Mouse (Mus musculus) MEL (cell line): Measurements from ENCODE around the gene Ezh1. TPM values are rescaled to one million over a fixed set of nuclear protein-coding genes. Genes with fewer than 3 reads are reported as not detected.

Source experiments
- DNase-seq: peaks from one replicate; pipeline ENCODE4 v3.0.0; 2011; ENCODE audit warnings: low read depth, low spot score
- H3K27ac ChIP-seq: 2 replicates; pipeline ENCODE4 v1.5.1; 2012; ENCODE audit warnings: low read depth, mild to moderate bottlenecking, control low read depth, low read length, moderate library complexity; ENCODE audit not compliant: control insufficient read depth
- H3K27me3 ChIP-seq, 2 experiments: fragments of 150-350 bp in 1 of 2; sonication (generic) in 1 of 2; 2 replicates each; pipeline ENCODE4 v1.6.1; 2012; ENCODE audit warnings: low read length in 2 of 2, mild to moderate bottlenecking in 2 of 2, improper control_type of control experiment in 1 of 2, moderate library complexity in 1 of 2; ENCODE audit not compliant: insufficient read depth in 2 of 2, control insufficient read depth in 1 of 2
- H3K36me3 ChIP-seq, 2 experiments: 2 replicates each; pipeline ENCODE4 v1.6.1; 2012 to 2014; ENCODE audit warnings: low read length in 2 of 2, improper control_type of control experiment in 1 of 2, inconsistent platforms in 1 of 2, mild to moderate bottlenecking in 1 of 2; ENCODE audit not compliant: insufficient read depth in 2 of 2, control insufficient read depth in 1 of 2
- H3K4me1 ChIP-seq, 2 experiments: fragments of 150-350 bp in 1 of 2; sonication (generic) in 1 of 2; 2 replicates each; pipeline ENCODE4 v1.6.1; 2012; ENCODE audit warnings: low read length in 2 of 2, improper control_type of control experiment in 1 of 2, mild to moderate bottlenecking in 1 of 2; ENCODE audit not compliant: insufficient read depth in 2 of 2, control insufficient read depth in 1 of 2
- H3K4me3 ChIP-seq, 2 experiments: fragments of 150-350 bp in 1 of 2; sonication (generic) in 1 of 2; 2 replicates each; pipeline ENCODE4 v1.5.1; 2012; ENCODE audit warnings: low read depth in 2 of 2, low read length in 2 of 2, mild to moderate bottlenecking in 2 of 2, moderate library complexity in 2 of 2, control low read depth in 1 of 2, improper control_type of control experiment in 1 of 2; ENCODE audit not compliant: control insufficient read depth in 1 of 2, insufficient read depth in 1 of 2
- H3K79me2 ChIP-seq: 2 replicates; pipeline ENCODE4 v1.6.1; 2012; ENCODE audit warnings: mild to moderate bottlenecking, low read length, moderate library complexity; ENCODE audit not compliant: control insufficient read depth, poor library complexity, insufficient read depth
- H3K9ac ChIP-seq: 2 replicates; pipeline ENCODE4 v1.6.1; 2012; ENCODE audit warnings: low read depth, mild to moderate bottlenecking, control low read depth, low read length, moderate library complexity; ENCODE audit not compliant: control insufficient read depth, poor library complexity, severe bottlenecking
- H3K9me3 ChIP-seq: fragments of 150-350 bp; sonication (generic); replicated peaks from 2 replicates; pipeline ENCODE4 v1.6.1; 2012; ENCODE audit warnings: mild to moderate bottlenecking, low read length, improper control_type of control experiment, moderate library complexity; ENCODE audit not compliant: insufficient read depth
- BHLHE40 ChIP-seq: IDR thresholded peaks from 2 replicates; pipeline ENCODE4 v1.6.1; 2012; ENCODE audit warnings: low read depth, mild to moderate bottlenecking, inconsistent platforms, low read length, improper control_type of control experiment, borderline replicate concordance
- CHD1 ChIP-seq: IDR thresholded peaks from 2 replicates; pipeline ENCODE4 v1.6.1; 2012; ENCODE audit warnings: low read depth, mild to moderate bottlenecking, inconsistent platforms, low read length, improper control_type of control experiment
- CTCF ChIP-seq, 3 experiments: IDR thresholded peaks in 2 of 3; conservative IDR thresholded peaks in 1 of 3; 2 replicates each; pipeline ENCODE4 v1.5.1; 2011 to 2012; ENCODE audit warnings: low read length in 3 of 3, low read depth in 2 of 3, mild to moderate bottlenecking in 2 of 3, improper control_type of control experiment in 1 of 3, inconsistent platforms in 1 of 3, mixed read lengths in 1 of 3, moderate library complexity in 1 of 3; ENCODE audit not compliant: control insufficient read depth in 1 of 3, insufficient read depth in 1 of 3, poor library complexity in 1 of 3, severe bottlenecking in 1 of 3
- E2F4 ChIP-seq: IDR thresholded peaks from 2 replicates; pipeline ENCODE4 v1.6.1; 2011; ENCODE audit warnings: low read depth, low read length, improper control_type of control experiment, borderline replicate concordance
- ELF1 ChIP-seq: IDR thresholded peaks from 2 replicates; pipeline ENCODE4 v1.6.1; 2014; ENCODE audit warnings: low read depth, mild to moderate bottlenecking, inconsistent platforms, low read length, improper control_type of control experiment, moderate library complexity
- EP300 ChIP-seq, 2 experiments: IDR thresholded peaks; 2 replicates each; pipeline ENCODE4 v1.6.1; 2011; ENCODE audit warnings: improper control_type of control experiment in 2 of 2, low read length in 2 of 2, low read depth in 1 of 2, mild to moderate bottlenecking in 1 of 2
- ETS1 ChIP-seq: IDR thresholded peaks from 2 replicates; pipeline ENCODE4 v1.6.1; 2012; ENCODE audit warnings: low read depth, mild to moderate bottlenecking, inconsistent platforms, low read length, improper control_type of control experiment, moderate library complexity
- GABPA ChIP-seq: IDR thresholded peaks from 2 replicates; pipeline ENCODE4 v1.6.1; 2012; ENCODE audit warnings: low read depth, mild to moderate bottlenecking, inconsistent platforms, low read length, improper control_type of control experiment, moderate library complexity
- GATA1 ChIP-seq: IDR thresholded peaks from 2 replicates; pipeline ENCODE4 v1.6.1; 2011; ENCODE audit warnings: low read depth, low read length, improper control_type of control experiment
- JUND ChIP-seq: IDR thresholded peaks from 2 replicates; pipeline ENCODE4 v1.6.1; 2011; ENCODE audit warnings: low read depth, mild to moderate bottlenecking, improper control_type of control experiment, low read length
- KAT2A ChIP-seq: conservative IDR thresholded peaks from 2 replicates; pipeline ENCODE4 v1.6.1; 2012; ENCODE audit warnings: low read depth, low read length, improper control_type of control experiment, inconsistent platforms
- MAFK ChIP-seq: IDR thresholded peaks from 2 replicates; pipeline ENCODE4 v1.6.1; 2011; ENCODE audit warnings: low read depth, mild to moderate bottlenecking, low read length, improper control_type of control experiment, borderline replicate concordance
- MAX ChIP-seq: IDR thresholded peaks from 2 replicates; pipeline ENCODE4 v1.6.1; 2011; ENCODE audit warnings: low read length, improper control_type of control experiment
- MAZ ChIP-seq: IDR thresholded peaks from 2 replicates; pipeline ENCODE4 v1.6.1; 2012; ENCODE audit warnings: low read depth, mild to moderate bottlenecking, inconsistent platforms, low read length, improper control_type of control experiment
- MEF2A ChIP-seq: IDR thresholded peaks from 2 replicates; pipeline ENCODE4 v1.6.1; 2014; ENCODE audit warnings: low read depth, mild to moderate bottlenecking, inconsistent platforms, low read length, improper control_type of control experiment; ENCODE audit not compliant: poor library complexity, insufficient replicate concordance, severe bottlenecking; ENCODE audit errors: extremely low read depth
- MXI1 ChIP-seq: IDR thresholded peaks from 2 replicates; pipeline ENCODE4 v1.6.1; 2011; ENCODE audit warnings: mild to moderate bottlenecking, low read depth, low read length, improper control_type of control experiment
- MYB ChIP-seq: IDR thresholded peaks from 2 replicates; pipeline ENCODE4 v1.6.1; 2011; ENCODE audit warnings: mild to moderate bottlenecking, low read depth, low read length, improper control_type of control experiment
- NELFE ChIP-seq: IDR thresholded peaks from 2 replicates; pipeline ENCODE4 v1.6.1; 2011; ENCODE audit warnings: low read depth, low read length, improper control_type of control experiment
- NRF1 ChIP-seq: IDR thresholded peaks from 2 replicates; pipeline ENCODE4 v1.6.1; 2014; ENCODE audit warnings: low read depth, mild to moderate bottlenecking, inconsistent platforms, low read length, improper control_type of control experiment, moderate library complexity; ENCODE audit not compliant: poor library complexity, insufficient read depth, severe bottlenecking
- POLR2A ChIP-seq, 2 experiments: IDR thresholded peaks; 2 replicates each; pipeline ENCODE4 v1.6.1; 2011 to 2012; ENCODE audit warnings: low read length in 2 of 2, mild to moderate bottlenecking in 2 of 2, control low read depth in 1 of 2, improper control_type of control experiment in 1 of 2, low read depth in 1 of 2, moderate library complexity in 1 of 2; ENCODE audit not compliant: control insufficient read depth in 1 of 2, insufficient read depth in 1 of 2, poor library complexity in 1 of 2
- POLR2AphosphoS2 ChIP-seq: IDR thresholded peaks from 2 replicates; pipeline ENCODE4 v1.6.1; 2011; ENCODE audit warnings: low read length, improper control_type of control experiment
- POLR2AphosphoS5 ChIP-seq: IDR thresholded peaks from 2 replicates; pipeline ENCODE4 v1.6.1; 2012; ENCODE audit warnings: low read depth, borderline replicate concordance, mild to moderate bottlenecking, inconsistent platforms, low read length, moderate library complexity, mixed read lengths
- RAD21 ChIP-seq: IDR thresholded peaks from 2 replicates; pipeline ENCODE4 v1.6.1; 2011; ENCODE audit warnings: mild to moderate bottlenecking, low read depth, low read length, improper control_type of control experiment
- RCOR1 ChIP-seq: IDR thresholded peaks from 2 replicates; pipeline ENCODE4 v1.6.1; 2012; ENCODE audit warnings: low read depth, mild to moderate bottlenecking, inconsistent platforms, low read length, improper control_type of control experiment
- SIN3A ChIP-seq: IDR thresholded peaks from 2 replicates; pipeline ENCODE4 v1.6.1; 2012; ENCODE audit warnings: low read length, improper control_type of control experiment, inconsistent platforms
- SMC3 ChIP-seq: IDR thresholded peaks from 2 replicates; pipeline ENCODE4 v1.6.1; 2011; ENCODE audit warnings: low read depth, low read length, improper control_type of control experiment
- TBP ChIP-seq: IDR thresholded peaks from 2 replicates; pipeline ENCODE4 v1.8.0; 2011; ENCODE audit warnings: low read depth, low read length, improper control_type of control experiment
- TCF12 ChIP-seq: IDR thresholded peaks from 2 replicates; pipeline ENCODE4 v1.6.1; 2014; ENCODE audit warnings: low read depth, mild to moderate bottlenecking, inconsistent platforms, low read length, improper control_type of control experiment, moderate library complexity
- UBTF ChIP-seq: IDR thresholded peaks from 2 replicates; pipeline ENCODE4 v1.6.1; 2012; ENCODE audit warnings: low read depth, mild to moderate bottlenecking, inconsistent platforms, low read length, improper control_type of control experiment, moderate library complexity, borderline replicate concordance; ENCODE audit not compliant: insufficient read depth
- USF1 ChIP-seq: IDR thresholded peaks from 2 replicates; pipeline ENCODE4 v1.6.1; 2014; ENCODE audit warnings: low read depth, mild to moderate bottlenecking, inconsistent platforms, low read length, improper control_type of control experiment, moderate library complexity
- USF2 ChIP-seq, 2 experiments: IDR thresholded peaks; 2 replicates each; pipeline ENCODE4 v1.6.1; 2011 to 2012; ENCODE audit warnings: improper control_type of control experiment in 2 of 2, low read length in 2 of 2, borderline replicate concordance in 1 of 2, inconsistent platforms in 1 of 2, low read depth in 1 of 2, mild to moderate bottlenecking in 1 of 2; ENCODE audit not compliant: insufficient read depth in 1 of 2
- ZC3H11A ChIP-seq: IDR thresholded peaks from 2 replicates; pipeline ENCODE4 v1.6.1; 2012; ENCODE audit warnings: low read depth, mild to moderate bottlenecking, inconsistent platforms, low read length, improper control_type of control experiment
- ZMIZ1 ChIP-seq: IDR thresholded peaks from 2 replicates; pipeline ENCODE4 v1.6.1; 2012; ENCODE audit warnings: low read depth, mild to moderate bottlenecking, inconsistent platforms, low read length, improper control_type of control experiment, moderate library complexity
- ZNF384 ChIP-seq: IDR thresholded peaks from 2 replicates; pipeline ENCODE4 v1.6.1; 2012; ENCODE audit warnings: low read depth, mild to moderate bottlenecking, inconsistent platforms, low read length, improper control_type of control experiment
- polyA plus RNA-seq, 2 experiments: library from polyadenylated mRNA; stranded (reverse) in 1 of 2; unstranded in 1 of 2; fragments of >175 nt in 1 of 2; fragments of >200 nt in 1 of 2; gene quantifications; 2 replicates each; pipeline versions ENCODE4 v1.2.1 to v1.2.4; 2012; ENCODE audit warnings: low replicate concordance in 2 of 2, low read depth in 1 of 2; ENCODE audit not compliant: insufficient read length in 2 of 2, insufficient read depth in 1 of 2, missing spikeins in 1 of 2
- total RNA-seq: library from RNA; depleted of rRNA; stranded (reverse); fragments of 300-350 nt; gene quantifications from 2 replicates; pipeline ENCODE4 v1.2.3, GENCODE M21; 2012; rRNA removed

The Ezh1 gene
- total RNA-seq (5.0 and 6.3 TPM in 2 replicates), polyA plus RNA-seq (1 to 10 TPM in 1 of 2 experiments, not detected in 1; 8.4 TPM)

GRCm38 (mm10) chr11:101226065-101226701, at the start of gene Ezh1:
Gene Ezh1, minus strand, starts transcription at chr11:101226463.
- H3K9ac ChIP-seq, result peak within 1 kb of the TSS; percentile 71
- H3K36me3 ChIP-seq, result peaks cover 0 to 12% of the 10 kb centered on the region in 2 experiments; a peak in 2 of 4 replicates
- peak; percentile 88 for DNase-seq
- peak within 1 kb of the TSS; percentile 87 to 96 for H3K4me3 ChIP-seq
- H3K4me1 ChIP-seq, result peaks cover 6 to 25% of the 10 kb centered on the region in 2 experiments
- peaks cover 5% of the 10 kb centered on the region; the same call in 1 of the 2 replicates for H3K79me2 ChIP-seq
- H3K9me3 ChIP-seq, result no peaks in the 10 kb centered on the region
- no peak within 1 kb of the TSS for H3K27ac ChIP-seq
- H3K27me3 ChIP-seq, result peaks cover 0 to 2% of the 10 kb centered on the region in 2 experiments; a peak in 2 of 4 replicates
- peak; percentile 47 for TF ChIP-seq NELFE
- no peak for TF ChIP-seq ZMIZ1
- TF ChIP-seq MAX, result peak; percentile 47; the same call in 1 of the 2 replicates
- no peak for TF ChIP-seq USF2 (IDR thresholded peaks at IDR 0.05; ENCODE audit: borderline replicate concordance in 1 of 2, insufficient read depth in 1 of 2, low read depth in 1 of 2, low read length in 2 of 2)
- TF ChIP-seq MEF2A, result no peak
- peak; percentile 44 to 52; a peak in 1 of 4 replicates for TF ChIP-seq POLR2A (IDR thresholded peaks at IDR 0.05; ENCODE audit: control insufficient read depth in 1 of 2, insufficient read depth in 1 of 2, low read depth in 1 of 2, low read length in 2 of 2, poor library complexity in 1 of 2)
- no peak for TF ChIP-seq ELF1
- no peak for TF ChIP-seq POLR2AphosphoS5
- TF ChIP-seq GABPA, result no peak
- peak; percentile 36; the same call in 1 of the 2 replicates for TF ChIP-seq MAZ
- no peak for TF ChIP-seq SMC3
- no peak for TF ChIP-seq CHD1
- TF ChIP-seq TBP, result 0 out of 2 replicates have a peak, but pooled peaks have one; percentile 34
- TF ChIP-seq NRF1, result peak; percentile 92
- no peak for TF ChIP-seq KAT2A
- TF ChIP-seq E2F4, result no peak
- no peak for TF ChIP-seq ZC3H11A
- TF ChIP-seq MXI1, result peak; percentile 69; the same call in 1 of the 2 replicates
- no peak for TF ChIP-seq JUND
- no peak for TF ChIP-seq GATA1
- TF ChIP-seq RCOR1, result 0 out of 2 replicates have a peak, but pooled peaks have one; percentile 11
- TF ChIP-seq SIN3A, result 0 out of 2 replicates have a peak, but pooled peaks have one; percentile 25
- TF ChIP-seq MAFK, result no peak
- no peak for TF ChIP-seq UBTF
- no peak for TF ChIP-seq BHLHE40
- no peak for TF ChIP-seq ZNF384
- TF ChIP-seq POLR2AphosphoS2, result no peak
- TF ChIP-seq TCF12, result 0 out of 2 replicates have a peak, but pooled peaks have one; percentile 24
- no peak for TF ChIP-seq RAD21
- TF ChIP-seq CTCF (IDR thresholded peaks at IDR 0.05 in 2 of 3, conservative IDR thresholded peaks at IDR 0.05 in 1 of 3; ENCODE audit: control insufficient read depth in 1 of 3, insufficient read depth in 1 of 3, low read depth in 2 of 3, low read length in 3 of 3, poor library complexity in 1 of 3, severe bottlenecking in 1 of 3), result peak in 1 of 3 experiments; percentile 3; a peak in 1 of 6 replicates
- TF ChIP-seq USF1, result peak; percentile 64
- 0 out of 4 replicates have a peak, but pooled peaks of 1 of the 2 experiments have one; percentile 22 for TF ChIP-seq EP300 (IDR thresholded peaks at IDR 0.05; ENCODE audit: low read depth in 1 of 2, low read length in 2 of 2)
- TF ChIP-seq ETS1, result no peak; the same call in 1 of the 2 replicates
- TF ChIP-seq MYB, result no peak
